Mouse (Mus musculus): ENCODE measurements around the gene Nemp1.

The Nemp1 gene

DNA sequence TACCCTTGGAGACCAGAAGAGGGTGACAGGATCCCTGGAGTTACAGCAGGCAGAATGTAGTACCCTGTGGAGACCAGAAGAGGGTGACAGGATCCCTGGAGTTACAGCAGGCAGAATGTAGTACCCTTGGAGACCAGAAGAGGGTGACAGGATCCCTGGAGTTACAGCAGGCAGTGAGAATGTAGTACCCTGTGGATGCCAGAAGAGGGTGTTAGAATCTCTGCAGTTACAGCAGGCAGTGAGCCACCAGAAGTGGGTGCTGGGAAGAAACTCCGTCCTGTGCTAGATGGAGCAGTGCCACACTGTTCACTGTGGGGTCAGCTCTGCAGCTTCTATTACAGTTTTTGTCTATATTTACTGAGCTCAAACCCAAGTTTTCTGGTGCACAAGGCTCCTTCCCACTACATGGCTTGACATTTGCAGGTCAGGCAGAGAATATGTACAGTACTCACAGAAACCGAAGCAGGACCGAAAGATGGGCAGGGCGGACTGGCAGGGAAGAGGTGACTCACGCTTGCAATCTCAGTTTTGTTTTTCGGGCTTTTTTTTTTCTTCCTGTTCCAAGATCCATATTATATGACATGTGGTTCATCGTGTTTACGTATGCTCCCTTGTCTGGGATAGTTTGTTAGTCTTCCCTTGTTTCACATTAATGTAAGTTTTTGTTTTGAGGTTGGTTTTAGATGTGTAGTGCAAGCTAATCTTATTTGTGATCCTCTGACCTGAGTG, 8.3 kb downstream of the Nemp1 start:
- peak; percentile 98 for DNase-seq

DNA sequence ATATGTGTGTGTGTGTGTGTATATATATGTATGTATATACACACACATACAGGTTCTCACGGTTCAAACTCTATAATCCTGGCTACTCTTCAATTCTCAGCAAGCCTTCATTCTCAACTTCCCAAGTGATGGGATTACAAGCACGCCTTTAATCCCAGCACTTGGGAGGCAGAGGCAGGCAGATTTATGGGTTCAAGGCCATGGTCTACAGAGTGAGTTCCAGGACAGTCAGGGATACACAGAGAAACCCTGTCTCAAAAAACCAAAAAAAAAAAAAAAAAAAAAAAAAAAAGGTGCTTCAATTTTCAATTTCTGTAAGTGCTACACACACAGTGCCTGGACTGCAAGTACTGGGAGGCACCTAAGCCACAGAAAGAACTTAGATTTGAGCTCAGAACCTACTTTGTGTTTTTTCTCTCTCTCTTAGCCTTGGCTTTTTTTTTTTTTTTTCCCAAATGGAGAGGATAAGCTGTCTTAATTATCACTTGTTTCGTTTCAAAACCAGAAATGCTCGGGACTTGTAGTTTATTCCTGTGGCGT, 9.2 kb downstream of the Nemp1 start:
- DNase-seq, result peak; percentile 63

DNA sequence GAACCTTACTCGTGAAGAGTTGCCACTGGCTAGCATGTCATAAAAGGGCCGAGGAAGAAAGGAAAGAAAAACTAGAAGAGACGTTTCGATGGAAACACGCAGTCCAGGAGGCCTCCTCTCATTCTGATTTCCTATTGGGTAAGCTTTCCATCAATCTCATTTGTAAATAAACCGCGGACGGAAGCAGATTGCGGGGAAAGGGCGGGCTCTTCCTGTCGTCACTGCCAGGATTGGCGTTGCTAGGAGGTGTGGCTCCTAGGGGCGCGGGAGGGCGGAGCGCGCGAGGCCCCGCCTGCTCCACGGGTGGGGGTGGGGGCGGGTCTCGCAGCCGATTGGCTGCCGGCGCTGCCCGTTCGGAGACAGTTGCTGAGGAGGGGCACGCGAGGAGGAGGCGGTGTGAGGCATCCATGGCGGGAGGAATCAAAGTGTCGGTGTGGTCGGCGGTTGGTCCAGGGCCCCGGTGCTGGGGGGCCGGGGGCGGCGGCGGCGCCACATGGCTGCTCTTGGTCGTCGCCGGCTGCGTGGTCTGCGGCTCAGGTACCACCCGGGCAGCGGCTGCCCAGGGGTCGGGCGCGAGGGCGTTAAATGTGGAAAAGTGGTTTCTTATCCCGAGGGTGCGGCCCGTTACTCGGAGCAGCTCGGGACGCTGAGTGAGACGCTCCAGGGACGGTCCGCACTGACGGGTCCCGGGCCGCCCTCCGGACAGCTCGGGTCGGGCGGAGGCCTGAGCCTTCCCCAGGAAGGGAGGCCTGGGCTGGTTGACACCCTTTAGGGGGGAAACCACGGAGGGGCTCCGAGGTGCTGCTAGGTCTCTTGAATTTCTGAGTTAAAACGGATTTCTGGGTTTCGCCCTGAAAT, 10.2 kb downstream of the Nemp1 start:
- peak; percentile 98 for DNase-seq

DNA sequence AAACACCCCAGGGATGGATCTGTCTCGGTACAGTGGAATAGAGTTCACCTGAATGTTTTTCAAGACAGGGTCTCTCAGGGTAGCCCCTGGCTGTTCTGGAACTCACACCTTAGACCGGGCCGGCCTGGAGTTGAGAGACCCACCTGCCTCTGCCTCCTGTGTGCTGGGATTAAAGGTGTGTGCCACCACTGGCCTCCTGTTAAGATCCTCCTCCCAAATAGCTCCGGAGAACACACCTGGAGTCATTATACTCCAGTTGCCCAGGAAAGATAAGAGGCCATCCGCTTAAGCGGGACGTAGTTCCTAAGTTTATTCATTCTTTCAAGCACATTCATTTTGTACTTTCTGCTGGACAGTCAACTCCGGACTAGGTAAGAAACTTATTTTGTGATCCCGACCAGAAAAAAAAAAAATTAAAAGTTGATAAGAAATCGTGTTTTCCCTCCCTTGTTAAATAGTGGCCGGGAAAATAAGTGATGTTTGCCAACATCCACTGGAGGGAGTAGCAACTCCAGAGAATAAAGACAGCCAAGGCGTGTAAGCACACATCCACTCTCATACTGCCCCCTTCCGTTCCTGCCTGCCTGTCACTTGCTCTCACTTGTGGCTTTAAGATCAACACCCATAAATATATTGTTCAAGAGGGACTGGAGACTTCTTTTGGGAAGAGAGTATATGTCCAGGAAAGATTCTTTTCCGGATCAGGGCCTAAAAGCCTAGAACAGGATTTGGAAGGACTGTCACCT, 11.1 kb downstream of the Nemp1 start:
- peak; percentile 74 for DNase-seq

DNA sequence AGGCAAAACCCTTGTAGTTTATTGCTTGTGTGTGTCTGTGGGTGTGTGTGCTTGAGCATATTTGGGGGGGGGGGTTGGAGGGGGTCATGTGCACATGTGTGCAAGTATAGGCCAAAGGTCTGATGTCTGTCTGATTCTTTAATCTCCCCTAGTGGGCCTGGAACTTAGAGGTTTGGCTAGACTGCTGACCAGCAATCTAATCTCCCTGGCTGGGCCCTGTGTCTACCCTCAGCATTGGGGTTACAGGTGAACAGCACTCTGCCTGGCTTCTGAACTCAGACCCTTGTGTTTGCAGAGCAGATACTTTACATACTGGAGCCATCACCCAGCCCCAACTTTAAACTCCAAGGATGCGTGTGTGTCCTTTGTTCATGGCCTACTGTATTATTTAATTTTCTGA, 12.5 kb downstream of the Nemp1 start:
- no peak for DNase-seq

DNA sequence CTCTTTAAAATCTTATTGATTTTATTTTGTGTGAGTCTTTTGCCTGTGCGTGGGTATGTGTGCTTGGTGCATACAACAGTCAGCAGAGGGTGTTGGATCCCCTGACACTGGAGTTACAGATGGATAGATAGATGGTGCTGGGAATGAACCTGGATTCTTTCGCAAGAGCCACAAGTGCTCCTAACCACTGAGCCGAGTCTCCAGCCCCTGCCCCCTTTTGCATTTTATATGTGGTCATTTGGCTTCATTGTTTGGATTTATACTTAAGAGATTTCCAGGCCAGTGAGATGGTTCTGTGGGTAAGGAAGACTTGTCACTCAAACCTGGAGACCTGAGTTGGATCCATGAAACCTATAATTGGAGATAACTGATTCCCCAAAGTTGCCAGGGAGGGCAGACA, 13.2 kb downstream of the Nemp1 start:
- DNase-seq, result peak; percentile 15

DNA sequence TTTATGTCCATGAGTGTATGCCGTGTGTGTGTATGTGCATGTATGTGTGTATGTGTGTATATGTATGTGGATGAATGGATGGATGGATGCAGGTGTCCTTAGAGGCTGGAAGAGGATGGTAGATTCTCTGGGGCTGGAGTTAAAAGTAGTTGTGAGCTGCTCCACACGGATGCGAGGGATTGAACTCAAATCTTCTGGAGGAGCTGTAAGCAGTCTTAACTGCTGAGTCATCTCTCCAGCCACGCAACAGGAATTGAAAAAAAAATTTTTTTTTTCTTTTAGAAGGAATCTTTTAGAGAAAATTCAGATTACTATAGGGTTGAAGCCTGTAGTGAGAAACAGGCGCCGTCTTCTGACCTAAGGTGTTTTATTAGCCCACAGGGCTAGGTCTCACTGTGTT, 16.2 kb downstream of the Nemp1 start:
- no peak for DNase-seq

DNA sequence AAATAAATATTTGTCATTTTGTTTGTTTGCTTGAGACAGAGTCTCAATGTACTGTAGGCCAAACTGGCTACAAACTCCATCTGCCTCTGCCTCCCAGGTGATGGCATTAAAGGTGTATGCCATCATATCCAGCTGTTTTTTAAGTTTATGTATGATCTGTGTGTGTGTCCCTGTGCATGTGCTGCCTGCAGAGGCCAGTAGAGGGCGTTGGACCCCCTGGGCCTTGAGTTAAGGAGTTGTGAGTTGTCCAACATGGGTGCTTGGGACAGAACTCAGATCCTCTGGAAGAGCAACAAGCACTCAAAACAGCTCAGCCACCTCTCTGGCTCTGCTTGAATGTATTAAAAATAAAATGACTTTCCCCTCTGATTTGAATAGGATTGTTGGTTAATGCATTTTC, 24.4 kb downstream of the Nemp1 start:
- no peak for DNase-seq

DNA sequence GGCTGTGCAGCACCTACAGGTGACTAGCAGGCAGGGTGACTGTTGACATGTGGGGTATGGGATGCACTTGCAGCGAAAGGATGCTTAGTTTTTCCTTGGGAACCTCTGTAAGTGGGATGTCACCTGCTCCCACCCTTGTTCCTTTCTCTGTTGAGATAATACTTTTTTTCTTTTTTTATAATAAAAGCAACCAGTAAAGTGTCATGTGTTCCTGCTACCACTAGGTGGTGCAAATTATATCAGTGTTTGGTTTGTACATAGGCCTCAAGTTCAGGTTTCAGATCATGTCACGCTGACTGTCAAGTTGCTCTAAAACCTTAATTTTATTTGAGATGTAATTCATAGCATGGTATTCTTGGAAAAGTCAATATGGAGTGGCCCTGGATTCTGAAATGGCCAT, 27.9 kb downstream of the Nemp1 start:
- DNase-seq, result peak; percentile 57

DNA sequence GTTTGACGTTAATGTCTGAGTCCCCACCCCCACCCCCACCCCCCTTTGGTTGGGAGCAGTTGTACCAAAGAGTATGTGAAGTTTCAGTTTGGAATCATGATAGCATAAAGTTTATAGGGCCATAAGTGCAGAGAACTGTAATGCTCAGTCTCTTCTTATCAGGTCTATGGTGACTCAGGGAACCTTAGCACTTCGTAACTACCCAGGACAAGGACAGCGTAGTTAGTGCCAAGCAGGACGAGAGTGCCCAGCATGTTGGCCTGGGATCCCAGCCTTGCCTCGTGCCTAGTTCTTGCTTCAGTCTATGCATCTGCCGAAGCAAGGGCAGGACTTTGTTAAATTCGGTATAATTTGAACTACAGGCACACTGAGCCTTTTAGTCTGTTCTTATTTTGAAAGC, 29.1 kb downstream of the Nemp1 start:
- no peak for DNase-seq

DNA sequence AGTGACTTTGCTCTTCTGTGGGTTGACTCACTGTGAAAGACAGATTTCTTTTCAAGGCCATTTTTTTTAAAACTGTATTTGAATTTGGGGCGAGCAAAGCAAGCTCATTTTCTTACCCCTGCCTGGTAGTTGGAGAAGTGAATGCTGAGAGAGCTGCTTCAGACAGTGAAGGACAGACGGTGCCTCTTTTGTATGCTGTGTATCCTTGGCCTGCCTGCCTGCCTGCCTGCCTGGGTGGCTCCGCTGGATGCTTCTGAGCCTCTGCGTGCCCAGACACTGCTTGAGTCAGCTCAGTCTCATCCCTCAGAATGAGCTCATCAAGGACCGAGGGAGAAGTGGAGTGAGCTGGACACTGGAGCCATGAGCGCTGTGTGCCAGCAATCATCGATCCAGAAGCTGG, 32.3 kb downstream of the Nemp1 start:
- no peak for DNase-seq

DNA sequence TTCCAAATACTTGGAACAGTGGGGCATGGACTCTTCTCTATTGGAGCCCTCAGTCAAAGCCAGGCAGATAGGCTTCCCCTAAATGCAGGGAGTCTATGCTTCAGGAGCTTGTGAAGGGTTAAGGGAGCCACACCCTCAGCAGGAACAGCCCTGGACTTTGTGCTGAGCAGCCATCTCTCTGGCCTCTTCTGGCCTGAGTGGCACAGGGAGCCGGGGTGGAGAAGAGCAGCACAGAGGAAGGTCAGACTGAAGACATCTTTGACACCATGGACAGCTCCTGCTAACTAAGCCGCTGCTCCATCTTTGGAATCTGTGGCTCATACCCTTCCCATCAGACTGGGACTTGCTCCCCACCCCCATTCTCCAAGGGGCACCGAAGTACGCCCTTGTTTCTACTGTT, 36.6 kb downstream of the Nemp1 start:
- no peak for DNase-seq

DNA sequence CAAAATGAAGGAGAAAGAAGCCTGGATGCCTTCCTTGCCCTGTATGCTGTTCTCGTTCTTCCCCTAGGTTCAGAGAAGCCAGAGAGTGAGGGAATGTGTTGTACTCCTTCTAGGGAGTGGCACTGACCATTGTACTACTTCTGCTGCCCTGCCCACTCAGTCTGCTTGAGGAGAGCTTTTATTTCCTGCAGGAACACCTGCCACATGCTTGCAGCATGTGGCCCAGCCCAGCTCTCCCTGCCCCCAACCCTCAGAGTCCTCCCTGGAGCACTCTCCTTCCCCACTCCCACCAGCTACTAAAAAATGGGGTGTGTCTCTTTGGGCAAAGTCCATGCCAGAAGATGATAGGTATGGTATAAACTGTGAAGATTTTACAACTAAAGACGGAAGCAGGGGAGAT, 37.6 kb downstream of the Nemp1 start:
- no peak for DNase-seq

DNA sequence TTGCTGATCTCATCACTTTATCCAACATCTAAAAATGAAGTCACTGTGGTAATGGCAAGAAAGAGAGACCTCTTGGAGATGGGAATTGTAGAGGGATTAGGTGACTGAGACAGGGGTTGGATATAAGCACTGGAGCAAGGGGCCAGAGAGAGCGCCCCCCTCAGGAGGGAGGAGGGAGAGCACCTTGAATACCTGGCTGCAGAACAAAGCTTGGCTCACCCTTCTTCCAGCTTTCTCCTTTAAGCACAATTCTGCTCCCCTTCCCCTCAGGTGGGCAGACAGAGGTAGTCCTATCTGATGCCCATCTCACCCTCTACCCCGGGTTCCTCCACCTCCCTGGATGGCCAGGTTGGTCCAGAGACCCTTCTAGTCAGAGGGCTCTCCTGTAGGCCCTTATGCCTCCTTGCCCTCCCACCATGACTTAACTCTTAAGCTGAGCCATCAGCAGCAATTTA, 38.1 kb downstream of the Nemp1 start, which contains the start of gene Myo1a:
TSS of gene Myo1a (plus strand) at position 405 of the 455 bp plus-strand sequence.
- DNase-seq, result no peak

DNA sequence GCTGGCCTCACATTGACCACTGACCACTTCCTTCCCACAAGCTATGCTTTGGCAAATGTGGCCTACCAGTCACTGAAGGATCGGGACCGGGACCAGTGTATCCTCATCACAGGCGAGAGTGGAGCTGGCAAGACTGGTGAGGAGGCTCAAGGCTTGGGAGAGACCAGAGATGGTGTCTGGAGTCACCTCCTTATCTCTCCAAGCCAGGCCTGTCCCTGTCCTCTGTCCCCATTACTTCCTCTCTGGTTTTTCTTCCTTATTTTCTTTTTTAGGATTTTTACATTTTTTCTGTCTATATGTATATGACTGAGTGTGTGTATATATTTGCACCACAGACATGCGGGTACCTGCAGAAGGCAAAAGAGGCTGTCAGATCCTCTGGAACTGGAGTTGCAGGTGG, 39.1 kb downstream of the Nemp1 start:
- DNase-seq, result no peak

DNA sequence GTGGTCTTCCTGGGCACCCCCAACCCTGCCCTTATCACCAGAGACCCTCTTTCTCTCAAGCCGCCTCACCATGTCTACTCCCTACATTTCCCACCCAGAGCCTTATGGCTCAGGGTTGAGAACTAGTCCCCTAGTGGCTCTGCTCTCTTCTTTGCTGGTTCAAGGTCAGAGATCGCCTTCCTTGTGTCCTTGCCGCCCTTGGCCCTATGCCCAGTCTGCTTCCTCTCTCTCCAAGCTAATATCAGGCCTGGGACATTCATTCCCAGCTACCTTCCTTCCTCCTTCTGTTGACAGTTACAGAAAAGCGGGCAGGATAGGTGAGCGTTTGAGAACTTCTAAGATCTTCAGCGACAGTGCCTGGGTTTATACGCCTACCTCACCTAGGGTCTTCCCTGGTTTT, 41.0 kb downstream of the Nemp1 start:
- DNase-seq, result no peak

DNA sequence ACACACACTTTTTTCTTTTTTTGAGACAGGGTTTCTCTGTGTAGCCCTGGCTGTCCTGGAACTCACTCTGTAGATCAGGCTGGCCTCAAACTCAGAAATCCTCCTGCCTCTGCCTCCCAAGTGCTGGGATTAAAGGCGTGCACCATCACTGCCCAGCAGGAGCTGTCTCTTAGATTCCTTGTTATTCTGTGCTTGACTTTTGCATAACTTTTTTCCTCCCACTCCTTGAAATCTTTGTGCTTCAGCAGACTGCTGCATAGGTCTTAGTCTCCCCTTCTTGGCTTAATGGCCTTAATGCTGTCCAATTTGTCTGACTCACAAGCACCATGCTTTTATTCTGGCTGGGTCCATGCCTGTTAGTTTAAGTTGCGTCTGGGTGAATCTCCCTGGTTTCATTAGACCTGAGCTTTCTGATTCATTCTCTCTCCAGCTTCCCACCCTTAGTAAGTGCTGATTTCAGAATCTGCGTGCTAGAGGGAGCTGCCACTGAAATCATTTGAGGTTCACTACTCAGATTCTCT, 42.2 kb downstream of the Nemp1 start:
- no peak for DNase-seq

DNA sequence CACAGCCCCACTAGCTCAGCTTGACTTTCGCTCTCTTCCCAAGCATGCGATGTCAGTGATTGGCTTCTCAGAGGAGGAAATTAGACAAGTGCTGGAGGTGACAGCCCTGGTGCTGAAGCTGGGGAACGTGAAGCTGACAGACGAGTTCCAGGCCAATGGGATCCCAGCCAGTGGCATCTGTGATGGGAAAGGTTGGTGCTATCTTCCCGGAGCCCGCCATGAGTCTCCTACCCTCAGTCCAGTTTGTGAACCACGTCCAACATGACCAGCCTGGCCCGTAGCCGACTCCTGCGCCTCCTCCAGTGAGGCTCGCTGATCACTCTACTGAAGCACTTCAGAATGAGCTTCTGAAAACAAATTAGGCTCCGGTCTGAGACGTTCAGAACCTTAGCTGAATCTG, 43.6 kb downstream of the Nemp1 start:
- DNase-seq, result no peak

DNA sequence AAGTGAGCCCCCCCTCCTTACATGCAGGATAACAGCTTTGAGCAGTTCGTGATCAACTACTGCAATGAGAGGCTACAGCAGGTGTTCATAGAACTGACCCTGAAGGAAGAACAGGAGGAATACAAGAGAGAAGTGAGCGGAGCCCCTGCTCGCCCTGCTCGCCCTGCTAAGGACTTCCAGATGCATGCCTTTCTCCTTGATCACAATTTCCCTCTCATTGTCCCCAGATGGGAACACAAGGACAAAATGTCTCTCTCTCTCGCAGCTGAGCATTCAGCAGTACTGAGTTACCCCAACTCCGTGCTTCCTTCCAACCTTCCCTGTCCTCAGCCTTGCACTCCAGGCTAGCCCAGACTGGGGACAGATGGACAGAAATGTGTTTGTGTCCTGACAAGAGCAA, 46.0 kb downstream of the Nemp1 start:
- DNase-seq, result no peak

DNA sequence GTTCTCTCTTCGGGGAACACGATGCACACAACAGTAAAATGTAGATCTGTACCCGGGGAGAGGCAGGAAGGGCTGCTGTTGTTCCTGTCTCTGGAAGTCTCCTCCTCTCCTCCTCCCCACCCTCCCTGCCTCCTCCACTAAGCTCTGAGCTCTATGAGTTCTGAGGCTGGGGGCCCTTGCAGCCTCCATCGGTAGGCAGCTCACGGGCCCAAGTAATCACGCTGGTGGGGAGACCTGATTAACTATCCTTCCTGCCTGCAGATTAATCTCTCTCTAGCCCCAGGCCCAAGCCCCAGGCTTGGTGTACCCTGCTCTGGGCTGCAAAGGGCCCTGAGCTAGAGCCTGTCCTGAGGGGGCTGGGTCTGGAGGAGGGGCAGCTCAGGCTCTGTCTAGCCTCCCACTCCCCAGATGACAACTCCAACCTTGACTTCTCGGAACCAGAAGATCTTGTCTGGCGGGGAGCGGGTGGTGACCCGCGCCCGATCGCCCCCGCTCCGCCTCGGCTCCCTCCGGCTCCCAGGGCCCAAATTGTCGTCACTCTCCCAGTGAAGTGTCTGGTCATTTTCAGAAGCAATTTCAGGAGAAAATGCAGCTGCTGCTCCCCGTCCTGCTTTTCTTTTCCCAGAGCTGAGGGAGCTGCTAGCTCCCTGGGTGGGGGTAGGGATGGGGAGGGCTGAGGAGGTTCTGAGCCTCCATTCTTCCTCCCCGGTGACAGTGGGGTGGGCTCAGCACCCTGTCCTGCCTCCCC, 55.1 kb downstream of the Nemp1 start:
- no peak for DNase-seq

DNA sequence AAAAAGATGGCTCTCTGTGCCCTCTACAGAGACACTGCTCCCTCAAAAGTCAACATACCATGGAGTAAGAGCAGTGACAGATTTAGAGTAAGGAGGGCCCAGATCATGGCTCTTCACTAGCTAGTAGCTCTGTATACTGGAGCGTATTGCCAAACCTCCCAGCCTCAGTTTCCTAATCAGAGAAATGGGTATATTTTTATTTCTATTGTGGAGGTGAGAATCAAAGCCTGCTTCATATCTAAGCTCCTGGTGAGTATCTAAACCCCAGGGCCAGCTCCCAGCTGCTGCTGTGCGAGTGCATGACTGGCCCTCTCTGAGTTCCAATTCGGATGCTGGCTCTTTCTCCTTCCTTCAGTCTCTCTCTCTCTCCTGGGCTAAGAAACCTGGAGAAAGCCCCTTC, 57.5 kb downstream of the Nemp1 start, which contains the start of gene Tac2:
TSS of gene Tac2 (plus strand) at position 301 of the 400 bp plus-strand sequence.
- DNase-seq, result no peak

DNA sequence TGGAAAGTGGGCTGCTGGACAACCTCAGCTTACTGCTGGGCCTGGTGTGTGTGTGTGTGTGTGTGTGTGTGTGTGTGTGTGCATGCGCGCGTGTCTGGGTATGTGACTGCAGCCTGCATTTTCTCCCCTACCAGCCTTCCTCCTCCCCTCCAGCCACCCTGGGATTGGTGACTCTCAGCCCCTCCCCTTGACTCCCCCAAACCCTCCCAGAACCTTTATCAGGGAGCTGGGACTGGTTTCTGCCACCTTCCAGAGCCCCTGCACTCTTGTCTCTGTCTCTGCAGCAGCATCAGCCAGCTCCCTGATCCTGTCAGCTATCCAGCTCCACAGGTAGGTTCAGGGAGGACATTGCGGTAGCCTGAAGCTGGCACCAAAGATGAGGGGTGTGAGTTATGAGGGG, 58.4 kb downstream of the Nemp1 start:
- no peak for DNase-seq
